Mouse (Mus musculus): ENCODE measurements around the gene Lenep.
"Not testable (repeated sequence)": the region's sequence is repeated elsewhere in the genome, so short reads cannot be mapped to it uniquely, and the experiment has no call there.

Lenep gene

DNA sequence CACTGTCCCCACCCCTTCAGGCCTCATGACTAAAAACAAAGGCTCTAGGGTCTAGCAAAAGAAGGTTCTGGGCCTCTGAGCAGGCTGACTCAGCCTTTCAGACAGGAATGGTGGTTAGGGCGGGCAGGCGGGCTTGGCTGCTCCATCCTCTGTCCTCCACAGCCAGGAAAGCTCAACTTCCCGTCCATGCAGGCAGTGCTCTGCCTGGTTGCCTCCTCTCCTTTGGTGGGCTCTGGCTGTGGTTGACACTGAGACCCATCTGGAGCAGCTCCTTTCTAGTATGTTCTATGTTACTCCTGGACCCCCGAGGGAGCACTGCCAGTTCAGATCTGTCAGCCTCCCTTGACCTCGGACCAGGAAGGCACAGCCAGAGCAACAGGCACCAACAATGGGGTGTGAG lies at the start of gene Lenep:
TSS of gene Lenep (minus strand) at position 101 of the 400 bp plus-strand sequence.
- no peak for DNase-seq (ENCODE audit: low spot score)

DNA sequence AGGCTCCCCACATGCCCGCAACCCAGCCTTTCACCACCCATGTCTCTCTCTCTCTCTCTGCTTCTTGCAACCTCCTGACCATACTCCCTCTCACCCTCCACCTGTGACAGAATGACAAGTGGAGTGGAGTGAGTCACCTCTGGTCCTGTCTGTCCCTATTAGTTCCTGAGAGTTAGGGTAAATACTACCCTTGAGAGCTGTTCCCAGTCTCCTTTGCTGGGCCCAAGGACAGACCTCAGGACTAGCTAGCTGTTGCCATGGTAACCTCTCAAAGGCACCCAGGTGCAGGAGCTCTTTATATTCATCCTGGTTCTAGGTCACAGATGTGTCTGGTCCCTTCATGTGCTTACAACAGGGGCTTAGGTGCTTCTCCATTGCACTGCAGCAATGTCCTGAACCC lies 49.3 kb upstream of the Lenep start:
- DNase-seq (ENCODE audit: low spot score) = no peak

DNA sequence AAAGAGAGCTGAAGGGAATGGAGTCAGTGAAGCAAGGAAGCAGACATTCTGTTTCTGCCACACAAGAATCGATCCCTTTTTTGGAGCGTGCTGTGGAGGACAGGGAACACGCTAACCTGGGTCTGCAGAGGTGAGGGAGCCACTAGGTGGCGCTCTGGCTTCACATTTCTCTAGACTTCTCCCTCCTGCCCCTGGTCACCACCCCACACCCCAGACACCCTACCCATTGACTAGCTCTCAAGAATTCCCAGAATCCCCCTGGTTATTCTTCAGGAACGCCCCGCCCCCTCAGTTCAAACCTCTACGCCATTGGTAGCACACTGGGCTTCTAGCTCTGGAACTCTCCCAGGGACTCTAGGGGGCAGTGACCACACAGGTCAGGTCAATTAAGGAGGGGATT lies 46.9 kb upstream of the Lenep start:
- DNase-seq (ENCODE audit: low spot score) = no peak

DNA sequence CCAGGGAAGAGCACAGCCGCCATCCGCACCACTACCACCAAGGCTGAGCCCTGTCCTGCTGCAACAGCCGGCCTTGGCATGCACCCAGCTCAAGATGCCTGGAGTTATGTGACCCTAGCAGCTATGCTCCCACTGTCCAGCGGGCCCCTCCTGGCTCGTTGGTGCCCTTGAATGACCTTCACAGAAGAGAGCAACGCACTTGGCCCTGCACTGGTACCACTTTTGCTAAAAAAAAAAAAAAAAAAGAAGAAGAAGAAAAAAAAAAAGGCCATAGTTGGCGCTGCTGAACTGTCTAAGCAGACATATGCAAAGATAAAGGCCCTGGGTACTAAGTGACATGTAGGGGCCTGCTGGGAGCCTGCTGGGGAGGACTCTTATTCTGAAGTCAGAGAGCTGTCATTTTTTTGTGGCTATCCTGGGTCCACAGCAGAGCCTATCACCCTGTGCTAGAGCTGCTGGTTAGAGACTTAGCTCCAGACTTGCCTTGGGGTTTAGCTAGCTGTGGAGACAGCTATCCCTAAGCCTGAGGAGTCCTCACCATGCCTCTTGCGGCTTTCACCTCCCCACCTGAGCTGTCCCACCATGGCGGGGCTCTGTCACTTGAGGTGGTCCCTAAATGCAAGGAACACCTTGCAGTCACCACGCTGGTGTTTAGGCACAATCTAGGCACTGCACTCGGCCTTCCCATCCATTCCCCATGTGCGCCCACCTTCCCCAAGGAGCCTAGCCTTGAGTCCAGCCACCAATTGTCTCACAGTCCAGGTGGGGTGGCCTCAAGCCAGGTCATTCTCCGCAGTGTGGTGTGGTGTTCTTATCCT lies 46.3 kb upstream of the Lenep start:
- peak; percentile 67 for DNase-seq (ENCODE audit: low spot score)

DNA sequence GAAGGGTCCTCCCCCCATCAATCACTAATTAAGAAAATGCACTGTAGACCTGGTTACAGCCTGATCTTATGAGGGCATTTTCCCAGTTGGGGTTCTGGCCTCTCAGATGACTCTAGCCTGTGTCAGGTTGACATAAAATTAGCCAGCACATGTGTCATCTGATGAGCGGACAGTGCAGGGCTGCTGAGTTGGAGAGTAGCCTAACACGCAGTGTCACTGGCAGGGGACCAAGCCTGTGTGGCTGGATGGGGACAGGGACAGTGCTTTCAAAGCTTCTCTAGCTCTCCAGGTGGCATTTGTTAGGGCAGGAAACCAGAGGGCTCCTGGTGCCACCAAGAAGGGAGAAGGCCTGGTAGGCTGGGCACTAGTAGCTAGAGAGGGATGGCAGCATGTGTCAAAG lies 38.1 kb upstream of the Lenep start:
- no peak for DNase-seq (ENCODE audit: low spot score)

DNA sequence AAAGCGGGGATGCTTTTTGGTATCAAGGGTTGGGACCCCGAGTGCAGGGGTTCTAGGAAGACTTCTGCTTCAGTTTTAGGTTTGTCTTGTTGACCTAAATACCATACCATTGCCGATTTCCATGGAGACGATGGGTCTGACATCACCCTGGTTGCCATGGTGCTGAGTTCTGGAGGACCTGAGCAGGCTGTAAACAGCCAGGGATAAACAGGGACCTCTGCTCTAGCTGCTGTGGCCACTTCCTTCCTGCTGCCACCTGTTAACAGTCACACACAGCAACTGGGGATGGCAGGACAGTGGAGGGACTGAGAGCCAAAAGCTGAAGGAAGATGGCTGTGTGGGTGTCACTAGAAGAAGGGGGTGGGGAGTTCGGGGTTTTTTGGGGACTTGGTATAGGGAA lies 34.7 kb upstream of the Lenep start:
- no peak for DNase-seq (ENCODE audit: low spot score)

DNA sequence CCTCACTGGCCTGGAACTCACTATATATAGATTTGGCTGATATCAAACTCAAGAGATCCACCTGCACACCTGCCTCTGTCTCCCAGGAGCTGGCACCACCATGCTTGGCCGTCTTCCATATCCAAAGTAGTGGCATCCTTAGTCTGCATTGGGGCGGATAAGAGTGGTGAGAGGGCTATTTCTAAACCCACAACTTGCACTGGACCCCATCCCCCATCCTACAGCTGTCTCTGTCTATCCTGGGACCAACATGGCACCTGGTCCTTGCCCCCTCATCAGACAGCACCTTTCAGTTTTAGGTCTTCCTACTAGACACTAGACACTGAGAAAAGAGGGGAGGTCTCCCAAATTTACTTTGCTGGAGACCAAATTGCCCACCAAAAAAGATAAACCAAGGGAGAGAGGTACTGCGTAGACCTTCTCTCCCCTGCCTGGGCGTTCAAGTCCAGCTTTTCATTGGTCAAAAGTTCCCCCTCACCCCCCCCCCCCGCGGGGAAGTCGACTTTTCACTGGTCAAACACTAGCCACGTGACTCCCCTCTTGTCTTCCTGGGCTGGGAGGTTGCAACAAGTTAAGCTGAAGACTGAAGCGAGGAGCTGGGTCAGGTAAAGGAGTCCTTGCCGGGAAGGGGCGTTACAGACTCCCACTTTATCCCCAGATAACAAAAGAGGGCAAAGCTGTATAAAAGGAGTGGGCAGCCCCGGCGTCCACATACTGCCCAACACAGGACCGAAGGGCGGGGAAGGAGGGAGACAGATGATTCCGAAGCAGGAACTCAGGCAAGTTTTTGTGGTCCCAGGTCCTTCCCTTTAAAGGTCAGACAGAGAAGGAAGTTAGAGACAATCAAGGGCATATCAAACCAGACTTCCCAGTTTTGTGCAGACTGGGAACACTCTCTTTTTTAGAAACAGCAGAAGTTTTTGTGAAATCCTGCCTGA lies 33.9 kb upstream of the Lenep start, which contains the start of gene Pbxip1:
TSS of gene Pbxip1 (plus strand) at position 531 of the 938 bp plus-strand sequence.
- DNase-seq (ENCODE audit: low spot score) = peak; percentile 65

DNA sequence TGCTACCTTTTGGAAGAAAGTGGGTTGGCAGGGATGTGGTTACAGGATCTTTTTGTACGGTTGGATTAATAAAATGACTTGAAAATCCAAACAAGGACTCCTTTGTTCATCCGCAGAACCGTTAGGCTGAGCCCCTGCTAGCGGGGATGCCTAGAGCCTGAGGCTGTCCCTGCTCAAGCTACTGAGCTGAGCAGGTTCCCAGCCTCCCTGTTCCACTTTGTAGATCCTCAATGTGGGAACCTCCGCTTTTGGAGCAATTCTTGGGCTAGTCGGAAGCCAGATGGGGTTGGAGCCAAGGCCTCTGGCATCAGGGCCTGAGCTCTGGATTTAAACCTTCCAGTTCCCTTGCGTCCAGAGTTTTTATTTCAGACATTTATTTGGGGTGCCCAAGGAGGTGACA lies 32.4 kb upstream of the Lenep start:
- no peak for DNase-seq (ENCODE audit: low spot score)

DNA sequence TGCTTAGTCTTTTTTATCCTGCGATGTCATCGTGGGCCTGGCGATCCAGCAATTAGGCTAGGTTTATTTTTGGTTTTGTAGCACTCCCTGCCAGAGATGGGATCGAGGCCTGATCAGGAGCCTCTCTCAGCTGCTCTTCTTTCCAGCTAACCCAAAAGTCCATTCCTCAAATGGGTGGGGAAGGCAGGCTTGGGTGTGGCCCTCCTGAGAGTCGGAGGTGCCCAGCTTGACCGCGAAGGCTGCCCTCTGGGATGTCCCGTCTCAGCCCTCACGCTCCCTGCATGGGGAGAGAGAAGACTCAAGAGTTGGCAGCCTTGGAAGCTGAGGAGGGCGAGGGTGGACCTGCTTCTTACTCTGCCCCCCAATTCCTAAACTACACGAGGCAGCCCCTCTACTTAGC lies 31.9 kb upstream of the Lenep start:
- DNase-seq (ENCODE audit: low spot score) = no peak

DNA sequence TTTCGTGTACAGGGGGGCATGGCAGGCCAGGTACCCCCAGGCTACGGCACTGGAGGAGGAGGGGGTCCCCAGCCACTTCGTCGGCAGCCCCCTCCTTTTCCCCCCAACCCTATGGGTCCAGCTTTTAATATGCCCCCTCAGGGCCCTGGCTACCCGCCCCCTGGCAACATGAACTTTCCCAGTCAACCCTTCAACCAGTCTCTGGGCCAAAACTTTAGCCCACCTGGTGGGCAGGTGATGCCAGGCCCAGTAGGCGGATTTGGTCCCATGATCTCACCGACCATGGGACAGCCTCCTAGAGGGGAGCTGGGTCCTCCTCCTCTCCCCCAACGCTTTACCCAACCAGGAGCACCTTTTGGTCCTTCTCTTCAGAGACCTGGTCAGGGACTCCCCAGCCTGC lies 30.0 kb upstream of the Lenep start:
- DNase-seq (ENCODE audit: low spot score) = no peak

DNA sequence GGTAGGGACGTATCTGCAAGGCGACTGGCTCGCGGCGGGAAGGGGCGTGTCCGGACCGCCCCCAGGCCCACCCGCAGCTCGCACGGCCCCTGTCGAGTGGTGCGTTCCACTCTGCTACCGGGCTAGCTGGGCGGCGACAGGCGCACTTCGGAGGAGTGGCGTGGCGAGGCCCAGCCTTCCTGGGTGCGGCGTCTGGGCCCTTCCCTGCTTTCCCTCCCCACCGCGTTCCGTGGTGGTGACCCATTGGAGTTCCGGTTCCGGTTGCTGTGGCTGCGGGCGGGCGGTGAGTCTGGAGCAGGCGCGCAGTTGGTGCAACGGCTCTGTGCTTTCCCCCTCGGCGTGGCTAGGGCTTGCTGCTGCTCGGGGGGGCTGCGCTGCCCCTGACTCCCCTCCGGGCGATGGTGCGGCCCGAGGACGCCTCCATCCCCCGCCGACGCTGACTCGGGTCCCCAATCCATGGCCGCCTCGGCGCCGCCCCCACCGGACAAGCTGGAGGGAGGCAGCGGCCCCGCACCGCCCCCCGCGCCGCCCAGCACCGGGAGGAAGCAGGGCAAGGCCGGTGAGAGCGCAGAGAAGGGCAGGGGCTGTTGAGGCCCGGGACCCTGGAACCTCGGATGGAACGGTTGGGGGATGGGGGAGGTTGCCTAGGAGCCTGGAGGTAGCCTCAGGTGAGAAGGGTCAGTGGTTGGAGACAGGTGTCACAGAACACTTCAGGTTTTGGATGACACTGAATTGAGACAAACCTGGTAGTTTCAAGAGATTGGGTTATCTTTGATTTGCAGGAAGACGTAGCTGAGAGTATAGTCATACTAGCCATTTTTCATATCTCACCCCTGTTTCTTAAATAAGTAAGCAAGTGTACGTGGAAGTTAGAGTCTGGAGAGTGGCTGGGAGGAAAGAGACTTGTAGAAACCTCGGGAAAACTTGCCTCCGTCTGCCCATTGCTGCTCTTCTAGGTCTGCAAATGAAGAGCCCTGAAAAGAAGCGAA lies 27.9 kb upstream of the Lenep start, which contains the start of gene Pygo2:
TSS of gene Pygo2 (plus strand) at position 44 of the 989 bp plus-strand sequence.
- peak; percentile 97 for DNase-seq (ENCODE audit: low spot score)

DNA sequence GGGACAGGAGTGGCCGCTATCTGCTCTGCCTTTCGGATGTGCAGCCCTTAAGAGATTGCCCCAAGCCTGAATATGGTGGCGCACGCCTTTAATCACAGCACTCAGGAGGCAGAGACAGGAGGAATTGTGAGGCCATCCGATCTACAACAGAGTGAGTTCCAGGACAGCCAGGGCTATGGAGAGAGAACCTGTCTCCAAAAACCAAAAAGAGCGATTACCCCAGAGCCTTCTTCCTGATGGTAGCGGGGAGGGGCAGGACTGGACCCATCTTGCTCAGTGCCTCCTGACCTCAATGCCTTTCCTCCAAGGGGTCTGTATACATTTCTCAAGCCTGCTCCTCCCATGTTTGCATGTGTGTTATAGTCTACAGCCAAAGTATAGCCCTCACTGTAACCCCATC lies 26.4 kb upstream of the Lenep start:
- not testable (repeated sequence) for DNase-seq (ENCODE audit: low spot score)

DNA sequence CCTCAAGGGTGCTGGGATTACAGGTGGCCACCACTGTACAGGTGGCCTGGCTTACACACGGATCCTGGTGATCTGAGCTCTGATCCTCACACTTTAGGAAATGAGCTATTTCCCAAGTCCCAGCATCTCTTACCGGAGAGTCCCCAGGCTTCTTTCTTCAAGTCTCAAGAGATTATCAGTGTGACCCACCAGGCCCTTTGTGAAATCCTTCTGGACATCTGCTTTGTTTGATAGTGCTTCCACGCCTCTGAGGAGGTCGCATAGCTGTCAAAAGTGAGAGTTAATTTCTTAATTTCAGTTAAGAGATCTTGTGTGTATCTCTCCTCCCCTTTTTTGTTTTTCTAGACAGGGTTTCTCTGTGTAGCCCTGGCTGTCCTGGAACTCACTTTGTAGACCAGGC lies 23.3 kb upstream of the Lenep start:
- DNase-seq (ENCODE audit: low spot score) = no peak

DNA sequence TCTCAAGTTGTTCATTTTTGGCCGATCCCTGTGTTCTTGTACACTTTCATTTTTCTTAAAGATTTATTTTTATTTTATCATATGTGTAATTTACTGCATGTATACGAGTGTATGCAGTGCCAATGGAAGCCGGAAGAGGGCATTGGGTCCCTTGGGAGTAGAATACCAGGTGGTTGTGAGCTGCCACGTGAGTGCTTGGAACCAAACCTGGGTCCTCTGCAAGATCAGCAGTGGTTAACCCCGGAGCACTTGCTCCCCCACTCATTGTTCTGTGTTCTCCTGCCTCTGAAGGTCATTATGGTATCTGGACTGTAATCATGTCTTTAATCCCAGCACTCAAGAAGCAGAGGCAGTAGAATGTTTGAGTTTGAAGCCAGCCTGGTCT lies 22.5 kb upstream of the Lenep start:
- DNase-seq (ENCODE audit: low spot score) = no peak

DNA sequence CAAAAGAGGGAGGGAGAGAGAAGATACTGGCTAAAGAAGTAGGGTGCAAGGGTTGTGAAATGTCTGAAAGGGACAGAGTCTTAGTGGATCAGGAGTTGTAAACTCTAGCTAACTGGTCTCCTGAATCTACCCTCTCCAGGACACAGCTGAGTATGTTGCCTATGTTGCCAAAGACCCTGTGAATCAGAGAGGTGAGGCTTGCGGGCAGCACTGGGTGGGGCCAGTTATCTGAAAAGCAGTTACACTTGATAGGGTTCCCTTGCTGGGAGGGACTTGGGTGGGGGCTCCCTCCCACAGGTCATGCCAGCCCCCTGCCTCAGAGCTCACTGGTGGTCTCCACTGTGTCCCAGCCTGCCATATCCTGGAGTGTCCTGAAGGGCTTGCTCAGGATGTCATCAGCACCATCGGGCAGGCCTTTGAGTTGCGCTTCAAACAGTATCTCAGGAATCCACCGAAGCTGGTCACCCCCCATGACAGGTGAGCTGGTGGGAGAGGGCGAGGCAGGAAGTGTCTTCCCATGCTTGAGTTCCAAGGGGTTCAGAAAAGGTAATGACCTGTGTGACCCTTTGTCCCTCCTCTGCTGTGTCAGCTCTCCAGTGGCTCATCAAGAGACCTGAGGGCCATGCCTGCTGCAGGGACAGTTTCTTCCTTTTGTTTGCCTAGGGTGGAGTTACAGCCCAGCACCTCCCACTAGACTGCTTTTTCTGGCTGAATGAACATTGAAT lies 22.0 kb upstream of the Lenep start:
- no peak for DNase-seq (ENCODE audit: low spot score)

DNA sequence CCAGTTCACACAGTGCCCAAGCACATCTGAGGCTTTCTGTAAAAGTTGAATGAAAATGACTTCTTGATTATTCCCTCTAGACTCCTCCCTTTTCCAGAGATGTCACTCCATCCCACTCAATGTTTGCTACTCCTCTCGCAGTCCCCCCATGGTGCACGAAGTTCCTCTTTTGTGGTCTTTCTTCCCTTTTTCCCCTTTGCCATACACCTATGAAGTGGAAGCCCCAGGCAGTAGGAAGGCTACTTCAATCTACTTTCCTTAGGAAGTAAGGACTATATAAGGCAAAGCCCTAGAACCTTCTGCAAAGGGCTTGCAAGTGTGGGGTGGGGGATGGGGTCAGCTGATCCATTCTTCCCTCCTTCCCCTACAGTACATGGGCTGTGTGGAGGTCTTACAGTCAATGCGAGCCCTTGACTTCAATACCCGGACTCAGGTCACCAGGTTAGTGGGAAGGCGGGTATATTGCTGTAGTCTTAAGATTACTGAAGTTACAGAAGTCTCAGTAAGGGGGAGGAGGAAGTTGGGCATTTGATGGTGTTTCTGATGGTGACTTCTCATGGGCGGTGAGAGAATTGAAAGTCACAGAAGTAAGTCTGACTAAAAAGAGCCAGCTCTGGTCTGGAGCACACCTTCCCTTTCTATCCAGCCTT lies 20.1 kb upstream of the Lenep start:
- DNase-seq (ENCODE audit: low spot score) = no peak

DNA sequence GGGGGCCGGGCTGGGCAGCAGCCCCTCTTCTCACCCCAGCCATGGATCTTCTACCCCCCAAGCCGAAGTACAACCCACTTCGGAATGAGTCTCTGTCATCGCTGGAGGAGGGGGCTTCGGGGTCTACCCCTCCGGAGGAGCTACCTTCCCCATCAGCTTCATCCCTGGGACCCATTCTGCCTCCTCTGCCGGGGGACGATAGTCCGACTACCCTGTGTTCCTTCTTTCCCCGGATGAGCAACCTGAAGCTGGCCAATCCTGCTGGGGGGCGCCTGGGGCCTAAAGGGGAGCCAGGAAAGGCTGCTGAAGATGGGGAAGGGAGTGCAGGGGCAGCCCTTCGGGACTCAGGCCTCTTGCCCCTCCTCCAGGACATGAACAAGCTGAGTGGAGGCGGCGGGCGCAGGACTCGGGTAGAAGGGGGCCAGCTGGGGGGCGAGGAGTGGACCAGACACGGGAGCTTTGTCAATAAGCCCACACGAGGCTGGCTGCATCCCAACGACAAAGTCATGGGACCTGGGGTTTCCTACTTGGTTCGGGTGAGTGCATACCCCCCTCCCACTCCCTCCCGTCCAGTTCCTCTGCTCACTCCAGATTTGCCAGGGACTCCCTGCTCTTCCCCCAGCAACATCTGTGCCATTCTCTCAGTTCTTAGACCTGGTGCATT lies 19.3 kb upstream of the Lenep start:
- no peak for DNase-seq (ENCODE audit: low spot score)

DNA sequence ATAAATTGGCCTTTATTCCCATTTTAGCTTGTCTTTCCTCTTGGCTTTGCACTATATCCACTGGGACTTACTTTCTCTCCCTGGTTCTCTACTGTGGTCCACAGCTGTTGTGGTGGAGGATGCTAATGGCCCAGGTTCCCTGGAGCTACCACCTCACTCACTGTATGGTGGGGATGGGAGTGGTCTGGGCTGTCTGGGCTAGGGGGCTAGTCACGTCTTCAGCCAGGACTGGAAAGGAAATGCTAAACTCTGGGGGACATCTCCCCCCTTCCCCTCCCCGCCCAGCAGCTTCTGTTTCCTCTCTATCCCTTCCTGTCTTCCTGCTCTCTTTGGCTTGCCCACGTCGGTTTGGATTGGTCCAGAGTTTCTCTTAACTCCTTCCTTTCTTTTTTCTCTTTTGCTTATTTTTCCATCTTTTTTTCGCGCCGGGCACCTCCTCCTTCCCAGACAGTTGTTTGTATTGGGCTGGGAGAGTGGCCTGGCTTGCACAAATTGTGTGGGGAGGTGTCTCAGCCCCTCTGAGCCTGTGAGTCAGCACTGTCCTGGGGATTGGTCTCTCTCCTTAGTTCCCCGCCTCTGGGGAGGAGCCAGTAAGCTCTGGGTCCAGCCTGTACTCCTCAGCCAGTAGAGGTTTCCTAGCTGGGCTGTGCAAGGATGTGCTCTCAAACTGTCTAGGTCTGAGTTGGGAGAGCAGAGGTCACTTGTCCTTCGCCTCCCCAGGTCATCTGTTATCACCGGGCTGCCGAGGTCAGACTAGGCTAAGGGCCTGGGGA lies 18.6 kb upstream of the Lenep start:
- DNase-seq (ENCODE audit: low spot score) = peak; percentile 83

DNA sequence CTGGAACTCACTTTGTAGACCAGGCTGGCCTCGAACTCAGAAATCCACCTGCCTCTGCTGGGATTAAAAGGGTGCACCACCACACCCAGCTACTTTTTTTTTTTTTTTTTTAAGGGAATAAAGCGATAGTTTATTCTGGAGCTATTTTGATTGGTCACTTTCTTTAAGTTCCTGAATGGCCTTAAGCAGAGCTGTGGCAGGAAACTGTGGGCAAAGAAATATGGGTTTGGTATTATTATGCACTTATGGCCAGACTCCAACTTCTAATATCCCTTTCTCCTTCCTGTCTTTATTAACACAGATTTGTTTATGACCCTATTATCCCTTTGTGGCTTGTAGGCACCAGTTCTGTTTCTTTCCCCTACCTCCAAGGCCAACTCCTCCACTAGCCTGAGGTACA lies 17.8 kb upstream of the Lenep start:
- no peak for DNase-seq (ENCODE audit: low spot score)

All from ovary, adult 18-20 months (tissue).